Mouse (Mus musculus): Measurements from ENCODE around the gene Olfr1340.

DNA sequence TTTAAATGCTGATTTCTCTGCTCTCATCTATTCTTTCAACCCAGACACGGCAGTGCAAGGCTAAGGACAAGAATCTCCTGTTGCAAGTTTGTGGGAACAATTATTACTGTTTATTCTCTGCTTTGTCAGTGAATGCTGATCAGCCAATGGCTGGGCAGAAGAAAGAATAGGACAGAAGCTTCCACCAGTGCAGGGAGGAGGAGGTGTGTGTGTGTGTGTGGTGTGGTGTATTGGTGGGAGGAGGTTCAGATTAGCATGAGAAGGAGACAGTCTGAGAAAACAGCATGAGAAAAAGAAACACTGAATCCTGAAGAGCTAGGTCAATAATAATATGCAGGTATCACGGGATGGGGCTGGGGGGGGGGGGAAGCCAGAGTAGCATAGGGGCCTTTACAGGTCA is 26.1 kb upstream of the Olfr1340 start:
- TF ChIP-seq CTCF (IDR thresholded peaks at IDR 0.05; ENCODE audit: low read depth, low read length) (no peak), POLR2A (IDR thresholded peaks at IDR 0.05; ENCODE audit: borderline replicate concordance, low read depth, low read length) (no peak)

Measured in bone marrow macrophage, adult 2 months (primary cell).